Mouse (Mus musculus): ENCODE results near the gene Synpo2. TPM values are rescaled to one million over a fixed set of nuclear protein-coding genes. Genes with fewer than 3 reads are reported as not detected.

The Synpo2 gene
- total RNA-seq, 1 experiment = 1.6 TPM

- DNase-seq (ENCODE audit: low read depth, low spot score) = no peak
- H3K4me3 ChIP-seq (ENCODE audit: insufficient read depth in 1 of 2, low read depth in 1 of 2, low read length in 2 of 2, poor library complexity in 1 of 2, severe bottlenecking in 1 of 2) = no peak overlapping the region
- H3K9me3 ChIP-seq (ENCODE audit: control insufficient read depth, insufficient read depth, low read depth, low read length) = no peaks in the 10 kb centered on the region
- H3K27ac ChIP-seq (ENCODE audit: insufficient read depth, low read depth, low read length, poor library complexity, severe bottlenecking) = no peak overlapping the region
- in situ Hi-C loops (cut with MboI; ENCODE audit: low sequenced_read_pairs in 2 of 2, unreplicated experiment in 2 of 2) = no loop called here
- no peaks in the 10 kb centered on the region for H3K36me3 ChIP-seq (ENCODE audit: control insufficient read depth, insufficient read depth, low read length, poor library complexity, severe bottlenecking)
- no peak overlapping the region for H3K9ac ChIP-seq (ENCODE audit: insufficient read depth, low read depth, low read length, poor library complexity, severe bottlenecking)
- H3K4me1 ChIP-seq (ENCODE audit: control insufficient read depth in 2 of 2, insufficient read depth in 2 of 2, low read length in 2 of 2, poor library complexity in 1 of 2) = no peaks in the 10 kb centered on the region; a peak in 1 of 4 replicates
- TF ChIP-seq CHD2 (IDR thresholded peaks at IDR 0.05; ENCODE audit: low read depth, low read length) = no peak
- TF ChIP-seq ZNF384 (IDR thresholded peaks at IDR 0.05; ENCODE audit: low read depth, low read length) = no peak
- no peak for TF ChIP-seq ZC3H11A (IDR thresholded peaks at IDR 0.05; ENCODE audit: borderline replicate concordance, low read depth, low read length)
- TF ChIP-seq HCFC1 (IDR thresholded peaks at IDR 0.05; ENCODE audit: borderline replicate concordance, insufficient read depth, low read length) = no peak
- no peak for TF ChIP-seq MAFK (IDR thresholded peaks at IDR 0.05; ENCODE audit: insufficient read depth, low read depth, low read length)
These were observed 181.8 kb downstream of the Synpo2 start for GRCm38 (mm10) chr3:123054178-123054577.

GRCm38 (mm10) chr3:123053192-123053938 is 182.6 kb downstream of the Synpo2 start:
- H3K9me3 ChIP-seq (ENCODE audit: control insufficient read depth, insufficient read depth, low read depth, low read length) = no peaks in the 10 kb centered on the region
- no peaks in the 10 kb centered on the region for H3K36me3 ChIP-seq (ENCODE audit: control insufficient read depth, insufficient read depth, low read length, poor library complexity, severe bottlenecking)
- no peak overlapping the region for H3K4me3 ChIP-seq (ENCODE audit: insufficient read depth in 1 of 2, low read depth in 1 of 2, low read length in 2 of 2, poor library complexity in 1 of 2, severe bottlenecking in 1 of 2)
- no peak overlapping the region for H3K27ac ChIP-seq (ENCODE audit: insufficient read depth, low read depth, low read length, poor library complexity, severe bottlenecking)
- no peak for TF ChIP-seq ZC3H11A (IDR thresholded peaks at IDR 0.05; ENCODE audit: borderline replicate concordance, low read depth, low read length)
- TF ChIP-seq ZNF384 (IDR thresholded peaks at IDR 0.05; ENCODE audit: low read depth, low read length) = no peak
- TF ChIP-seq MAFK (IDR thresholded peaks at IDR 0.05; ENCODE audit: insufficient read depth, low read depth, low read length) = no peak
- TF ChIP-seq HCFC1 (IDR thresholded peaks at IDR 0.05; ENCODE audit: borderline replicate concordance, insufficient read depth, low read length) = no peak
- no peak for TF ChIP-seq CHD2 (IDR thresholded peaks at IDR 0.05; ENCODE audit: low read depth, low read length)
- no peak overlapping the region for H3K9ac ChIP-seq (ENCODE audit: insufficient read depth, low read depth, low read length, poor library complexity, severe bottlenecking)
- in situ Hi-C loops (cut with MboI; ENCODE audit: low sequenced_read_pairs in 2 of 2, unreplicated experiment in 2 of 2) = no loop called here
- no peak for DNase-seq (ENCODE audit: low read depth, low spot score)
- no peaks in the 10 kb centered on the region; a peak in 1 of 4 replicates for H3K4me1 ChIP-seq (ENCODE audit: control insufficient read depth in 2 of 2, insufficient read depth in 2 of 2, low read length in 2 of 2, poor library complexity in 1 of 2)

- no peak overlapping the region for H3K4me3 ChIP-seq (ENCODE audit: insufficient read depth in 1 of 2, low read depth in 1 of 2, low read length in 2 of 2, poor library complexity in 1 of 2, severe bottlenecking in 1 of 2)
- no peak for DNase-seq (ENCODE audit: low read depth, low spot score)
- H3K36me3 ChIP-seq (ENCODE audit: control insufficient read depth, insufficient read depth, low read length, poor library complexity, severe bottlenecking) = no peaks in the 10 kb centered on the region
- no peaks in the 10 kb centered on the region for H3K4me1 ChIP-seq (ENCODE audit: control insufficient read depth in 2 of 2, insufficient read depth in 2 of 2, low read length in 2 of 2, poor library complexity in 1 of 2)
- in situ Hi-C loops (cut with MboI; ENCODE audit: low sequenced_read_pairs in 2 of 2, unreplicated experiment in 2 of 2) = no loop called here
- no peak overlapping the region for H3K27ac ChIP-seq (ENCODE audit: insufficient read depth, low read depth, low read length, poor library complexity, severe bottlenecking)
- no peaks in the 10 kb centered on the region for H3K9me3 ChIP-seq (ENCODE audit: control insufficient read depth, insufficient read depth, low read depth, low read length)
- no peak overlapping the region for H3K9ac ChIP-seq (ENCODE audit: insufficient read depth, low read depth, low read length, poor library complexity, severe bottlenecking)
- TF ChIP-seq CHD2 (IDR thresholded peaks at IDR 0.05; ENCODE audit: low read depth, low read length) = no peak
- no peak for TF ChIP-seq ZNF384 (IDR thresholded peaks at IDR 0.05; ENCODE audit: low read depth, low read length)
- TF ChIP-seq MAFK (IDR thresholded peaks at IDR 0.05; ENCODE audit: insufficient read depth, low read depth, low read length) = no peak
- no peak for TF ChIP-seq ZC3H11A (IDR thresholded peaks at IDR 0.05; ENCODE audit: borderline replicate concordance, low read depth, low read length)
- no peak for TF ChIP-seq HCFC1 (IDR thresholded peaks at IDR 0.05; ENCODE audit: borderline replicate concordance, insufficient read depth, low read length)
These were observed 193.6 kb downstream of the Synpo2 start for GRCm38 (mm10) chr3:123042308-123042707.

- Histone ChIP-seq H3K9me3 (ENCODE audit: control insufficient read depth, insufficient read depth, low read depth, low read length) (no peaks in the 10 kb centered on the region), H3K4me1 (ENCODE audit: control insufficient read depth in 2 of 2, insufficient read depth in 2 of 2, low read length in 2 of 2, poor library complexity in 1 of 2) (no peaks in the 10 kb centered on the region), H3K27ac (ENCODE audit: insufficient read depth, low read depth, low read length, poor library complexity, severe bottlenecking) (no peak within 1 kb of the TSS), H3K36me3 (ENCODE audit: control insufficient read depth, insufficient read depth, low read length, poor library complexity, severe bottlenecking) (no peaks in the 10 kb centered on the region), H3K4me3 (ENCODE audit: insufficient read depth in 1 of 2, low read depth in 1 of 2, low read length in 2 of 2, poor library complexity in 1 of 2, severe bottlenecking in 1 of 2) (no peak within 1 kb of the TSS), H3K9ac (ENCODE audit: insufficient read depth, low read depth, low read length, poor library complexity, severe bottlenecking) (no peak within 1 kb of the TSS)
- no peak for DNase-seq (ENCODE audit: low read depth, low spot score)
- in situ Hi-C loops (cut with MboI; ENCODE audit: low sequenced_read_pairs in 2 of 2, unreplicated experiment in 2 of 2) = no loop called here
- TF ChIP-seq ZNF384 (IDR thresholded peaks at IDR 0.05; ENCODE audit: low read depth, low read length) (no peak), CHD2 (IDR thresholded peaks at IDR 0.05; ENCODE audit: low read depth, low read length) (no peak), MAFK (IDR thresholded peaks at IDR 0.05; ENCODE audit: insufficient read depth, low read depth, low read length) (no peak), ZC3H11A (IDR thresholded peaks at IDR 0.05; ENCODE audit: borderline replicate concordance, low read depth, low read length) (no peak)
These were observed 201.2 kb downstream of the Synpo2 start, which contains the start of gene Myoz2 for GRCm38 (mm10) chr3:123034752-123035151. Gene Myoz2, minus strand, starts transcription at chr3:123035015.
